Mouse (Mus musculus) cerebellum, adult 9-10 months (tissue): Measurements from ENCODE around the gene Nin.

ENCODE experiments used
- DNase-seq: peaks from one replicate; pipeline ENCODE4 v3.0.0; 2022

Nin gene

GRCm38 (mm10) chr12:69998186-69998983 lies 115.1 kb downstream of the Nin start:
- DNase-seq: no peak

GRCm38 (mm10) chr12:69995382-69995781 lies 118.1 kb downstream of the Nin start:
- DNase-seq: no peak

- DNase-seq: peak; percentile 85
These were observed 126.6 kb downstream of the Nin start, which contains the start of gene Sav1 for GRCm38 (mm10) chr12:69986786-69987497. Gene Sav1, minus strand, starts transcription at chr12:69987002.

DNA sequence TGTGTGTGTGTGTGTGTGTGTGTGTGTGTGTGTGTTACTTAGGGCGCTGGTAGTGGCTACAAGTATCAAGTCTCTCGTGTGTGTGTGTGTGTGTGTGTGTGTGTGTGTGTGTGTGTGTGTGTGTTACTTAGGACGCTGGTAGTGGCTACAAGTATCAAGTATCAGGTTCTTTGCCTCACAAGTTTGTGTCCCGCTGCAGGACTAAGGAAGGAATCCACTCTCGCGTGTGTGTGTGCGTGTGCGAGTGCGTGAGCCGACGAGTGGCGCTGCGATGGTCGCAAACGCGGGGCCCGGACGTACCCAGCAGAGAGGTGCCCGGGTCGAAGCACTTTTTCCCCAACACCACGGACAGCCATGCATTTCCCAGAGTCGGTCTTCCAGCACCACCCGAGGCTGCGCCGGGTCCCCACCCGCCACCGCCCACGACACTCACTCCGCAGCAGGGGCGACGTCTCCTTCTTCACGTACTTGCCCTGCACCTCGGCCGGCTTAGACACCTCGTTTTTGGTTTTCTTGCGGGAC lies 127.2 kb downstream of the Nin start:
- DNase-seq: no peak

DNA sequence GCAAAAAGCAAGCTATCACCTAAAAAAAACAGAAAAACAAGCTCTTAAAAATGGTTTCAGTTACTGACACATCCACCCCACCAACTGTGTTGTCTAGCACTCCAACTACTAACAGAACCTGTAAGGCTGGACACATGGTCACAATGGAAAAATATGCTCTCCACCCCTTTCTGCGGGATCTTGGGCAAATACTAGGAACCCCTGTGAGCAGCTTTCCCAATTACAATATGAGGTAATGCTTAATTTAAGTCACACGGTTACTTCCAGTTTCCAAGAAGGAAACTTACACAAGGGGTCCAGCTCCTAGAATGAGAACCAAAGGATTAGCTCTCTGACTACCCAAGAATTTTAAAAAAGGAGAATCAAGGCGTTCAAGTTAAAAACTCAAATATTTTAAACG lies 128.0 kb downstream of the Nin start:
- peak; percentile 23 for DNase-seq

GRCm38 (mm10) chr12:69982874-69983273 lies 130.6 kb downstream of the Nin start:
- DNase-seq: no peak

DNA sequence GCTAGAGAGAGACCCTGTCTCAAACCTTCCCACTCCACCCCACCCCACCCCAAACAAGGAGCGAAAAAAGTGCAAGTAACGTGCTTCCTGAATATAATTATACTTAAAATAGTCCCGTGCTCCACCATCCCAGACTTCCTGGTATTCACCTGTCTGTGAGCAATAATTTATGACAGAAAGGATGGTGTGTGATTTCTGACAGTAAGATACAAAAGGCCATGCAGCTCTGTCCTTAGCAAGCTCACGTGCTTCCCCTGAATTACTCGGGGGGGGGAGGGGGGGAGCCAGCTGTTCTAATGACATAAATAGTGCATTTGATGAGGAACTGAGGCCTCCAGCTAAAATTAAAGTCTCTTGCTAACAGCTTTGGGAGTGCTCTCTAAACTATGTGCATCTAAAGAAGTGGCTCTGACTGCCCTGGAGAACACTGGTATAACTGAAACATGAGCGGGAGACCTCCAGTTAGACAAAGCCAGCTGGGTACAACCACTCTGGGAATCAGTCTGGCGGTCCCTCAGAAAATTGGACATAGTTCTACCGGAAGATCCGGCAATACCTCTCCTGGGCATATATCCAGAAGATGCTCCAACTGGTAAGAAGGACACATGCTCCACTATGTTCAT lies 136.0 kb downstream of the Nin start:
- DNase-seq: no peak

DNA sequence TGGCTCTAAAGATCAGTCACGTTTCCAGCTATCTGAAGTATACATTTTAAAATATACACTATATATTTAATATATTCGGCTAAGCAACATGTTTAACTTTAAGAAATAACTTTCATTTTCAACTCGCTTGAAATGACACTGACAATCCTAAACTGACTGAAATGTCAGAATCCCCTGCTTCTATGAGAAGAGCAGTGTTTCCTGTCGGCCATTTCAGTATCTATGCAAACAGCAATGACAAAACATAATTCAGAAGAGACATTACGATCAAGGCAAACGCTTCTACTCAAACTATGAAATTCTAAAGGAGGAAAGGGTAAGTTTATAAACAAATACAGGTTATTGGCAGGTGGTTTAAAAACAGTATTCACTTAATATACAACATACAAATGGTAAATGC lies 136.8 kb downstream of the Nin start:
- DNase-seq: no peak

DNA sequence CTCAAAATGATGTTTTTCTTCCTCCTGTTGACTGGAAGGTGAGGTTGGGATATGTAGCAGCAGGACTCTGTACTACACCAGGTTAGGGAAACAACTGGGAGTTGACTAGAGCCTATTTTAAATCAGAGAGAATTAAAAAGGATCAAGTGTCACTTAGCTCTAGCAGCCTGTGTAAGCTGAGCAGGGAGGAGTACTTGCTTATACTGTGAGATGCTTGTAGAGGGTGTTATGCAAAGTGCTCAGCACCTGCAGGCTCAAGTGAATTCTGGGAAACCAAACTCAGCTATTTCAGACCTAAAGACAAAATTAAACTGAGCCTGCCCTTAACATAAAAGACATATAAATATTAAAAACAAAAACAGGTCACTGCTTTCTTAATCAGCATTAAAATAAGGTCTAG lies 139.9 kb downstream of the Nin start:
- no peak for DNase-seq

DNA sequence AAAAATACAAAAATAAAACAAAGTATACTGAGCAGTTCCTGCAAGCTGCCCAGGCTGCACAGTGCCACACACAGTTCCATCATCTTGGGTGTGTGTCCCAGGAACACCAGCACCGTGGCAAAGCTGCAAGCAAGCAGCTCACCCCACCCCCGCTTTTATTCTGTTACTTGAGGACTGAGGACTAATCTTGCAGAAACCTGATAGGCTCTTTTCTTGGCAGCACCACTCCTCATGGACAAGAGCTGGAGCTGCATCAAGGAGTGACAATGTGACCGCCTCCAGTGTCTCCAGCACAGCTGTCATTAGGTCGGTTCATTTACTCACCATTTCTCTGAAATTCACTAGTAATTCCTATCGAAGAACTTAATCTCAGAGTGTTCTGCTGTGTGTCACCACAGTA lies 145.4 kb downstream of the Nin start:
- DNase-seq: no peak

- no peak for DNase-seq
These were observed 146.4 kb downstream of the Nin start for GRCm38 (mm10) chr12:69967112-69967511.

- no peak for DNase-seq
These were observed 147.4 kb downstream of the Nin start for GRCm38 (mm10) chr12:69966071-69966470.

DNA sequence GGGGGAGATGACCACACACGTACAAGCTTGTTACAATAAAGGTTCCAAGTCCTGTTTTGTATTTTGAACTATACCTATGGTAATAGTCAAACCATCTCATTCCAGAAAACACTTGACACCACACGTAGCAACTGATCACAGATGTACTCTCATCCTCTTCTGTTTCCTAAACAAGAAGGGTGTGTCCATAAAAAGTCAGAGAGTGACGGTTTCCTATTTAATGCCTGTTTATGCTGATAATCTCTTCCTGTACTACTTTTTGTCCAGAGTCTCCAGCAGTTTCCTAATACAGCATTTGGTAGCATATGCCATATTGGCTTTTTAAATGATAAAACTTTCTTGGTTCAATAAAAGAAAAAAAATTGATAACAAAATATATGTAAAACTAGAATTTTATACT lies 147.9 kb downstream of the Nin start:
- DNase-seq: no peak

- no peak for DNase-seq
These were observed 150.4 kb downstream of the Nin start for GRCm38 (mm10) chr12:69963141-69963540.

DNA sequence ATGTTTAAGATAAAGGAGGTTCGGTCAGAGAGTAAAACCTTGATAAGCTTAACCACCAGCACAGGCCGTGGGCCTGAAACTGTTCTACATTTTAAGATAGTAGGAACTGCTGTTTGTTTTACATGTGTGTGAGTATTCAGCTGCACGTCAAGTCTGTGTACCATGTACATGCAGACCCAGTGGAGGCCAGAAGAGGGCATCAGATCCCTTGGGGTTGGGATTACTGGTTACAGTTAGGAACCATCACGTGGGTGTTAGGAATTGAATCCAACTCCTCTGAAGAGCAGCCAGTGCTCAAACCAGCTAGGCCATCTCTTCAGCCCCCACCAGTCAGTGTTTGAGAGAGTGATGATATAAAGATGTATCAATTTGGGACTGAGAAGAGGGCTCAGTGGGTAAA lies 151.0 kb downstream of the Nin start:
- peak; percentile 53 for DNase-seq
